In the genomic region with DNA sequence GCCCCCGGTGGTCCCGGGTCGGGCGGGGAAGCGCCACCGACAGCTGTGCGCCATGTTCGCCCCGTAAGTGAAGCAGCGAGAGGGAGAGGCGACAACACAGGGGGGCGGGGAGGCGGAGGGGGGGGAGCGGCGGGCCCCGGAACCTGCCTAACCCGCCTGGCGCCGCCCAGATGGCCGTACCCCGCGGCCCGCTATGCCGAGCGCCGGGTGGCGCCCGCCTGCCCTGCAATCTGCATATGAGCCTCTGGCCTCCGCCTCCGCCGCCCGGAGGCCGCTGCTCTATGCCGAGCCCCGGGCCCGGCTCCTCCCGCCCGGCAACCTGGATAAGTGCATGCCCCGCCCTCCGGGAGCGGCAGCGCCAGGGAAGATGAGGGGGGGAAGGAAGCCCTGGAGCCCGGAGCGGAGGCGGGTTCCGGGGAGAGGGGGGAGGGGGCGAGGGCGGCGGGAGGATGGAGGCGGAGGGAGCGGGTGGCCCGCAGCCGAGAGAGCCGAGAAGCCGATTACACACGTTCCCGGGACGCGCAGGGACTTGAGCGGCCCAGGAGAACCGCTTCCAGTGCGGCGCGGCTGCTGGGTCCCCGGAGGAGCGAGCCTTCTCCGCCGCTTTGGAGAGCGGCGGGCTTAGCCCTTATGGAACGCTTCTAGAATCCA, we compare ENCODE assay signal across 8 mouse cellular contexts. TPM values are rescaled to one million over a fixed set of nuclear protein-coding genes. Genes with fewer than 3 reads are reported as not detected.
DNase-seq lines count a peak whose midpoint lies in the region; ATAC-seq and TF ChIP-seq lines count a peak whose summit lies in the region.

A gene (minus strand): TSS at position 76 of the 651 bp plus-strand sequence.

- H3K4me3 ChIP-seq in forebrain, embryonic 14.5 days (ENCODE audit: low read depth, low read length): peak within 1 kb of the TSS; percentile 98
- peak within 1 kb of the TSS; percentile 72 for H3K4me3 ChIP-seq in lung, adult 2 months (replicated peaks; ENCODE audit: extremely low read depth, low read depth, low read length)

- H3K9me3 ChIP-seq in forebrain, embryonic 14.5 days (replicated peaks; ENCODE audit: control insufficient read depth, low read length): no peaks in the 10 kb centered on the region

- peak; percentile 95 for DNase-seq in ES-CJ7 (ENCODE audit: low read depth, low spot score)
- DNase-seq in cerebellum, adult 11 months: peak; percentile 99
- peak; percentile 97 for DNase-seq in forebrain, embryonic 14.5 days (ENCODE audit: low spot score)
- peak; percentile 100 for DNase-seq in heart, postnatal 14 days
- peak; percentile 97 to 99 for DNase-seq in layer of hippocampus, adult 18-20 months (ENCODE audit: low spot score in 2 of 2)
- peak; percentile 99 for DNase-seq in lung, adult 2 months
- DNase-seq in thymus, adult 18-20 months: peak; percentile 92 to 95

- WGBS in forebrain, embryonic 14.5 days: under 1% methylated on average over 53 of the region's 71 CpGs
- WGBS in lung, adult 2 months: under 1% methylated on average over 41 of the region's 71 CpGs

- H3K9ac ChIP-seq in forebrain, embryonic 14.5 days (ENCODE audit: low read length): peak within 1 kb of the TSS; percentile 99

- 0 out of 2 replicates have a peak, but pooled peaks cover 3% of the 10 kb centered on the region for H3K36me3 ChIP-seq in forebrain, embryonic 14.5 days (ENCODE audit: control insufficient read depth, insufficient read depth, low read length)

- no peak for TF ChIP-seq CTCF in lung, adult 2 months (IDR thresholded peaks at IDR 0.05; ENCODE audit: insufficient read depth, low read length)

- TF ChIP-seq POLR2A in lung, adult 2 months (IDR thresholded peaks at IDR 0.05; ENCODE audit: borderline replicate concordance, extremely low read depth, low read depth, low read length): peak; percentile 60; the same call in 1 of the 2 replicates

- ATAC-seq in forebrain, embryonic 14.5 days: peak; percentile 71
- ATAC-seq in neutrophil, adult 5-6 weeks (ENCODE audit: extremely low read depth, insufficient number of reproducible peaks, low FRiP score, poor library complexity, severe bottlenecking): peak; percentile 71

- H3K27me3 ChIP-seq in forebrain, embryonic 14.5 days (replicated peaks; ENCODE audit: control insufficient read depth, insufficient read depth, low read length): no peaks in the 10 kb centered on the region

- H3K4me2 ChIP-seq in forebrain, embryonic 14.5 days (ENCODE audit: low read length): peak within 1 kb of the TSS; percentile 95

- H3K27ac ChIP-seq in forebrain, embryonic 14.5 days (ENCODE audit: low read depth, low read length): peak within 1 kb of the TSS; percentile 99

- intact Hi-C loops in heart, postnatal 14 days (cut with DNase I): loop anchor here (2.0 kb wide), 2 partner anchors 35 to 45 kb away; no protein-coding TSS in a partner anchor

- peaks cover 27% of the 10 kb centered on the region for H3K4me1 ChIP-seq in forebrain, embryonic 14.5 days (ENCODE audit: control insufficient read depth, insufficient read depth, low read length)
- peaks cover 16% of the 10 kb centered on the region for H3K4me1 ChIP-seq in lung, adult 2 months (ENCODE audit: control insufficient read depth, insufficient read depth, low read length)

RNA-seq across cellular contexts. Expression of the gene that starts here (rescaled TPM):
- polyA plus RNA-seq in forebrain, embryonic 14.5 days (2014; fragmentation: Nextera tagmentation; extraction: Ambion mirVana): 9.6 and 16.0 TPM in 2 replicates
- 10 to 100 TPM; 29.2 to 31.5 TPM for total RNA-seq in heart, postnatal 14 days (2021)
- total RNA-seq in layer of hippocampus, adult 18-20 months (2021): 10 to 100 TPM; 72.0 to 84.2 TPM
- 18.8 and 22.6 TPM in 2 replicates for polyA plus RNA-seq in lung, adult 2 months (2012; rRNA removed)
- total RNA-seq in neutrophil, adult 5-6 weeks (2017): 56.5 and 64.5 TPM in 2 replicates

Comparison
In these comparisons a context has a peak if more than half of its experiments do, and no peak if none do; other contexts are left out.
1. Peak in every context shown above with its lines: DNase-seq, ATAC-seq, H3K4me3 ChIP-seq and H3K27ac ChIP-seq.